ENCODE assay signal across 30 mouse cellular contexts in genomic region chr5:17208554-17209283, GRCm38 (mm10).
A peak's percentile ranks its signal among the peaks of the same experiment; 100 is the strongest.
DNase-seq lines count a peak whose midpoint lies in the region; ATAC-seq and TF ChIP-seq lines count a peak whose summit lies in the region.
"Had no signal": no experiment of that assay in that cellular context is flagged by ENCODE, and none has a peak within 500 bp of the region (broad histone marks: within the 10 kb centered on the region; RNA-seq: fewer than 3 reads in every experiment).

No protein-coding gene starts in this region.

- H3K9ac ChIP-seq in intestine, postnatal 0 days (ENCODE audit: low read depth, low read length), result no peak overlapping the region
- H3K9ac ChIP-seq in forebrain, embryonic 12.5 days, result no peak overlapping the region
- H3K9ac ChIP-seq: embryonic facial prominence, embryonic 12.5 days; forebrain, embryonic 15.5 days; heart, embryonic 12.5 days; hindbrain, embryonic 14.5 days; limb, embryonic 12.5 days; liver, embryonic 15.5 days; lung, embryonic 14.5 days had no signal

- H3K4me3 ChIP-seq in intestine, postnatal 0 days (ENCODE audit: low read depth, low read length), result no peak overlapping the region
- H3K4me3 ChIP-seq in forebrain, embryonic 12.5 days (replicated peaks), result no peak overlapping the region
- H3K4me3 ChIP-seq: embryonic facial prominence, embryonic 12.5 days; forebrain, embryonic 15.5 days; gastrocnemius, adult 2 months; heart, adult 2 months; heart, embryonic 12.5 days; left cerebral cortex, adult 2 months; limb, embryonic 12.5 days; liver, embryonic 15.5 days; midbrain, embryonic 10.5 days had no signal

- no peaks in the 10 kb centered on the region for H3K4me1 ChIP-seq in intestine, postnatal 0 days (replicated peaks; ENCODE audit: control insufficient read depth, insufficient read depth, low read length)
- no peaks in the 10 kb centered on the region for H3K4me1 ChIP-seq in forebrain, embryonic 12.5 days
- H3K4me1 ChIP-seq: embryonic facial prominence, embryonic 12.5 days; forebrain, embryonic 15.5 days; heart, embryonic 12.5 days; liver, embryonic 15.5 days; midbrain, embryonic 10.5 days had no signal

- no peak overlapping the region for H3K27ac ChIP-seq in intestine, postnatal 0 days (ENCODE audit: low read depth, low read length)
- H3K27ac ChIP-seq in forebrain, embryonic 12.5 days, result no peak overlapping the region
- H3K27ac ChIP-seq: embryonic facial prominence, embryonic 12.5 days; forebrain, embryonic 15.5 days; gastrocnemius, adult 2 months; heart, adult 2 months; hindbrain, embryonic 14.5 days; left cerebral cortex, adult 2 months; limb, embryonic 12.5 days; liver, embryonic 15.5 days; midbrain, embryonic 10.5 days; stomach, postnatal 0 days had no signal

- H3K9me3 ChIP-seq in intestine, postnatal 0 days (ENCODE audit: control insufficient read depth), result no peaks in the 10 kb centered on the region
- H3K9me3 ChIP-seq in forebrain, embryonic 12.5 days, result no peaks in the 10 kb centered on the region
- H3K9me3 ChIP-seq: embryonic facial prominence, embryonic 12.5 days; forebrain, embryonic 15.5 days; heart, embryonic 12.5 days; limb, embryonic 12.5 days; liver, embryonic 15.5 days; midbrain, embryonic 10.5 days had no signal

- H3K27me3 ChIP-seq in intestine, postnatal 0 days (replicated peaks; ENCODE audit: control insufficient read depth, insufficient read depth, low read length), result no peaks in the 10 kb centered on the region
- no peaks in the 10 kb centered on the region for H3K27me3 ChIP-seq in forebrain, embryonic 12.5 days
- H3K27me3 ChIP-seq: embryonic facial prominence, embryonic 12.5 days; forebrain, embryonic 15.5 days; heart, embryonic 12.5 days; limb, embryonic 12.5 days; liver, embryonic 15.5 days; Patski had no signal

- peak; percentile 87 for ATAC-seq in intestine, postnatal 0 days
- no peak for ATAC-seq in forebrain, embryonic 12.5 days (ENCODE audit: low FRiP score)
- ATAC-seq: forebrain, embryonic 15.5 days; midbrain, embryonic 16.5 days; Patski had no signal

- peak; percentile 80 for DNase-seq in kidney, adult 9 months
- DNase-seq in kidney, postnatal 10 days, result peak; percentile 36
- no peak for DNase-seq in urinary bladder, postnatal 25 days (ENCODE audit: low spot score)
- DNase-seq in ovary, postnatal 14 days (ENCODE audit: low spot score), result no peak
- DNase-seq in spleen, postnatal 4 days (ENCODE audit: low spot score in 2 of 2), result no peak
- DNase-seq: adrenal gland, postnatal 10 days; cerebellum, adult 9-10 months; cerebellum, postnatal 36 days; embryo, embryonic 11 days; gastrocnemius, adult 2 months; heart, adult 2 months; heart, postnatal 4 days; lung, embryonic 14.5 days; lung, postnatal 14 days; spleen, adult 18-20 months; thymus, adult 18-20 months; thymus, postnatal 25 days had no signal

- no peak overlapping the region for H3K4me2 ChIP-seq in intestine, postnatal 0 days (replicated peaks; ENCODE audit: low read depth)
- H3K4me2 ChIP-seq in forebrain, embryonic 12.5 days, result no peak overlapping the region
- H3K4me2 ChIP-seq: embryonic facial prominence, embryonic 12.5 days; forebrain, embryonic 15.5 days; heart, embryonic 12.5 days; hindbrain, embryonic 14.5 days; limb, embryonic 12.5 days; liver, embryonic 15.5 days; lung, embryonic 14.5 days had no signal

- 40% methylated on average over 4 of the region's 4 CpGs for WGBS in intestine, postnatal 0 days
- WGBS in forebrain, embryonic 12.5 days, result 80% methylated on average over 4 of the region's 4 CpGs

- no peak for TF ChIP-seq CTCF in intestine, postnatal 0 days (IDR thresholded peaks at IDR 0.05; ENCODE audit: low read depth)

- H3K36me3 ChIP-seq in intestine, postnatal 0 days (ENCODE audit: control insufficient read depth, insufficient read depth), result no peaks in the 10 kb centered on the region
- no peaks in the 10 kb centered on the region for H3K36me3 ChIP-seq in forebrain, embryonic 12.5 days (replicated peaks)
- H3K36me3 ChIP-seq: embryonic facial prominence, embryonic 12.5 days; forebrain, embryonic 15.5 days; heart, embryonic 12.5 days; limb, embryonic 12.5 days; liver, embryonic 15.5 days; midbrain, embryonic 10.5 days had no signal

Comparison
In these comparisons a context has a peak if more than half of its experiments do, and no peak if none do; other contexts are left out.
1. DNase-seq: peak in kidney, adult 9 months (single experiment) and kidney, postnatal 10 days (single experiment); none in urinary bladder, postnatal 25 days (single experiment), ovary, postnatal 14 days (single experiment) and spleen, postnatal 4 days (0 of 2).